Mouse (Mus musculus): ENCODE measurements around the gene Cds2. TPM values are rescaled to one million over a fixed set of nuclear protein-coding genes. Genes with fewer than 3 reads are reported as not detected.
A peak's percentile ranks its signal among the peaks of the same experiment; 100 is the strongest.
"Not testable (repeated sequence)": the region's sequence is repeated elsewhere in the genome, so short reads cannot be mapped to it uniquely, and the experiment has no call there.

The Cds2 gene
- polyA plus RNA-seq, 1 experiment, result 30.3 TPM

GRCm38 (mm10) chr2:132281560-132282452 is 18.9 kb downstream of the Cds2 start:
- no peak overlapping the region for H3K4me3 ChIP-seq
- H3K36me3 ChIP-seq (ENCODE audit: control insufficient read depth, insufficient read depth), result no peaks in the 10 kb centered on the region
- H3K4me2 ChIP-seq (ENCODE audit: low read depth), result no peak overlapping the region
- no peaks in the 10 kb centered on the region for H3K27me3 ChIP-seq (ENCODE audit: control insufficient read depth, insufficient read depth, insufficient read length)
- TF ChIP-seq MYOG (IDR thresholded peaks at IDR 0.05; ENCODE audit: control insufficient read depth in 1 of 3, insufficient read depth in 1 of 3, insufficient read length in 2 of 3, low read depth in 2 of 3) (no peak), POLR2AphosphoS2 (IDR thresholded peaks at IDR 0.05; ENCODE audit: insufficient read length, low read depth) (no peak), MYOD1 (IDR thresholded peaks at IDR 0.05; ENCODE audit: control insufficient read depth in 1 of 3, insufficient read length in 2 of 3, low read depth in 2 of 3) (no peak), E2F4 (IDR thresholded peaks at IDR 0.05; ENCODE audit: insufficient read depth) (no peak), USF1 (IDR thresholded peaks at IDR 0.05; ENCODE audit: low read depth) (no peak), POLR2A (IDR thresholded peaks at IDR 0.05; ENCODE audit: insufficient read length, low read depth) (no peak), MAX (IDR thresholded peaks at IDR 0.05; ENCODE audit: low read depth) (no peak), TCF3 (IDR thresholded peaks at IDR 0.05; ENCODE audit: insufficient read length, low read depth) (no peak), TCF12 (IDR thresholded peaks at IDR 0.05; ENCODE audit: insufficient read depth, poor library complexity, severe bottlenecking) (no peak), REST (IDR thresholded peaks at IDR 0.05; ENCODE audit: insufficient read depth, insufficient read length) (no peak)
- H3ac ChIP-seq (ENCODE audit: control insufficient read depth, insufficient read length), result no peak overlapping the region
- peaks cover 34% of the 10 kb centered on the region for H3K79me2 ChIP-seq (ENCODE audit: control insufficient read depth, insufficient read depth)

GRCm38 (mm10) chr2:132282453-132283174 is 19.7 kb downstream of the Cds2 start:
- Histone ChIP-seq H3K4me2 (ENCODE audit: low read depth) (no peak overlapping the region), H3K27me3 (ENCODE audit: control insufficient read depth, insufficient read depth, insufficient read length) (no peaks in the 10 kb centered on the region), H3K4me3 (no peak overlapping the region), H3K79me2 (ENCODE audit: control insufficient read depth, insufficient read depth) (peaks cover 38% of the 10 kb centered on the region), H3K36me3 (ENCODE audit: control insufficient read depth, insufficient read depth) (no peaks in the 10 kb centered on the region), H3ac (ENCODE audit: control insufficient read depth, insufficient read length) (no peak overlapping the region)
- TF ChIP-seq MYOG (IDR thresholded peaks at IDR 0.05; ENCODE audit: control insufficient read depth in 1 of 3, insufficient read depth in 1 of 3, insufficient read length in 2 of 3, low read depth in 2 of 3) (no peak), TCF12 (IDR thresholded peaks at IDR 0.05; ENCODE audit: insufficient read depth, poor library complexity, severe bottlenecking) (no peak), POLR2AphosphoS2 (IDR thresholded peaks at IDR 0.05; ENCODE audit: insufficient read length, low read depth) (no peak), TCF3 (IDR thresholded peaks at IDR 0.05; ENCODE audit: insufficient read length, low read depth) (no peak), E2F4 (IDR thresholded peaks at IDR 0.05; ENCODE audit: insufficient read depth) (no peak), MYOD1 (IDR thresholded peaks at IDR 0.05; ENCODE audit: control insufficient read depth in 1 of 3, insufficient read length in 2 of 3, low read depth in 2 of 3) (peak in 2 of 3 experiments; percentile 21 to 50), MAX (IDR thresholded peaks at IDR 0.05; ENCODE audit: low read depth) (no peak)

DNA sequence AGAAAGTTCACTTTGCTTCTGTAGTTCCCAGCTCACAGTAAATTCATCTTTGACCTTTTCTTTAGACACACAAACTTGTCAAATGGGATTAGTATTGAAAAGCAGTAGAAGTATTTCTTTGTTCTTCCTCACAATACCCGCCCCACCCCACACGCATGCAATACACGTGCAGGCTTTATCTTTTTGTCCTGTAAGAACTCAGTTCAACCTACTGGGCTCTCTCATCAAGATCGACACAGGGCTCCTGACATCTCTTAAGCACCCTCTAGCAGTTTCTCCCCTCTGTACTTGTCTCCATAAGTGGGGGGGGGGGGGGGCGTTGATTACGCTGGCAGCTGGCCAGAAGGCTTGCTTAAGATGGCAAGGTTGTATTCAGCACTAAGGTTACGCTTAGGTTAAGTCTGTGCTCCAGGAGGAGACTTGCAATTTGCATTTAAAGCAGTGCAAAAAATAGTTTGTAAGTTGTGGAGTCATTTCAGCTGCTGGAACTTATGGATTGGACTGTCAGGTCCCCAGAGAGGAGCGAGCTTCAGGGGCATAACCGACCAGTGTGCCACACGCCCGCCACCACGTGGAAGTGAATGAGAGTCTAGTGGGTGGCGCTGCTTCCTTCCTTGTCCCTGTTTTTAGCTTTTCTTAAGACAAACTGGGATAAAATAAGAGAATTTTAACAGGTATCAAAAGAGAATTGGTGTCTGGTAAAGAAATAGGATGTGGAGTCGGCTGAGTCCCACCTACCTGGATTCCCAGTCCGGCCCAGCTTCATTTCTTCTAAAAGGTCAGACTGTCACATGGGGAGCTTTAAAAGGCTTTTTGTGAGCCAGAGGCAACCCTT is 20.5 kb downstream of the Cds2 start:
- no peaks in the 10 kb centered on the region for H3K36me3 ChIP-seq (ENCODE audit: control insufficient read depth, insufficient read depth)
- no peak overlapping the region for H3ac ChIP-seq (ENCODE audit: control insufficient read depth, insufficient read length)
- H3K4me3 ChIP-seq, result no peak overlapping the region
- TF ChIP-seq TCF12 (IDR thresholded peaks at IDR 0.05; ENCODE audit: insufficient read depth, poor library complexity, severe bottlenecking) (no peak), POLR2A (IDR thresholded peaks at IDR 0.05; ENCODE audit: insufficient read length, low read depth) (no peak), USF1 (IDR thresholded peaks at IDR 0.05; ENCODE audit: low read depth) (no peak), MYOD1 (IDR thresholded peaks at IDR 0.05; ENCODE audit: control insufficient read depth in 1 of 3, insufficient read length in 2 of 3, low read depth in 2 of 3) (no peak), E2F4 (IDR thresholded peaks at IDR 0.05; ENCODE audit: insufficient read depth) (no peak), REST (IDR thresholded peaks at IDR 0.05; ENCODE audit: insufficient read depth, insufficient read length) (no peak), TCF3 (IDR thresholded peaks at IDR 0.05; ENCODE audit: insufficient read length, low read depth) (no peak), SRF (IDR thresholded peaks at IDR 0.05; ENCODE audit: control insufficient read depth, insufficient read length, low read depth) (no peak), MYOG (IDR thresholded peaks at IDR 0.05; ENCODE audit: control insufficient read depth in 1 of 3, insufficient read depth in 1 of 3, insufficient read length in 2 of 3, low read depth in 2 of 3) (no peak), POLR2AphosphoS2 (IDR thresholded peaks at IDR 0.05; ENCODE audit: insufficient read length, low read depth) (no peak), CEBPB (IDR thresholded peaks at IDR 0.05; ENCODE audit: insufficient read depth, poor library complexity, severe bottlenecking) (no peak), MAX (IDR thresholded peaks at IDR 0.05; ENCODE audit: low read depth) (no peak)
- peaks cover 38% of the 10 kb centered on the region for H3K79me2 ChIP-seq (ENCODE audit: control insufficient read depth, insufficient read depth)
- H3K4me2 ChIP-seq (ENCODE audit: low read depth), result no peak overlapping the region
- H3K27me3 ChIP-seq (ENCODE audit: control insufficient read depth, insufficient read depth, insufficient read length), result no peaks in the 10 kb centered on the region

- peaks cover 44% of the 10 kb centered on the region for H3K79me2 ChIP-seq (ENCODE audit: control insufficient read depth, insufficient read depth)
- H3K36me3 ChIP-seq (ENCODE audit: control insufficient read depth, insufficient read depth), result no peaks in the 10 kb centered on the region
- no peak overlapping the region for H3ac ChIP-seq (ENCODE audit: control insufficient read depth, insufficient read length)
- no peaks in the 10 kb centered on the region for H3K27me3 ChIP-seq (ENCODE audit: control insufficient read depth, insufficient read depth, insufficient read length)
- TF ChIP-seq USF1 (IDR thresholded peaks at IDR 0.05; ENCODE audit: low read depth), result no peak
- TF ChIP-seq TCF3 (IDR thresholded peaks at IDR 0.05; ENCODE audit: insufficient read length, low read depth), result no peak
- TF ChIP-seq POLR2AphosphoS2 (IDR thresholded peaks at IDR 0.05; ENCODE audit: insufficient read length, low read depth), result no peak
- TF ChIP-seq CEBPB (IDR thresholded peaks at IDR 0.05; ENCODE audit: insufficient read depth, poor library complexity, severe bottlenecking), result no peak
- no peak overlapping the region for H3K4me3 ChIP-seq
- no peak overlapping the region for H3K4me2 ChIP-seq (ENCODE audit: low read depth)
Observed at GRCm38 (mm10) chr2:132284492-132285139, 21.7 kb downstream of the Cds2 start.

DNA sequence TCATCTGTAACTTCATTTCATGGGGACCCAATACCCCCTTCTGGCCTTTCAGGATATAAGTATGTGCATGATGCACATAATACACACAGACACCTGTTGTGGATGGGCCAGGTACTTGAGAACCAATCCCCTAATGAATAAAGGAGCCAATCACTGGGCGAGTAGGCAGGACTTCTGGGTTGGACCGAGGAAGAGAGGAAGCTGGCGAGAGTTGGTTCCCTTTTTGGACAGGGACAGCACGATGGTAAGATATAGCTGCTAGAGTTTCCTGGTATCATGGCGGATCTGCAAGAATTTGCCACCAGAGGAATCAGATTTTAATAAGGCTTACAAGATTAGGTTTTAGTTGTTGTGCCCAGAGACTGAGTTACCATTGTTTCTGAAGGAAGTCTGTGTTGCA is 22.8 kb downstream of the Cds2 start:
- peaks cover 44% of the 10 kb centered on the region for H3K79me2 ChIP-seq (ENCODE audit: control insufficient read depth, insufficient read depth)
- H3ac ChIP-seq (ENCODE audit: control insufficient read depth, insufficient read length); H3K36me3 ChIP-seq (ENCODE audit: control insufficient read depth, insufficient read depth); H3K4me3 ChIP-seq; H3K4me2 ChIP-seq (ENCODE audit: low read depth); H3K27me3 ChIP-seq (ENCODE audit: control insufficient read depth, insufficient read depth, insufficient read length): not testable (repeated sequence)
